Mouse (Mus musculus) heart, postnatal 14 days (tissue): Measurements from ENCODE around the gene Gm40193. TPM values are rescaled to one million over a fixed set of nuclear protein-coding genes. Genes with fewer than 3 reads are reported as not detected.
"Not testable (repeated sequence)": the region's sequence is repeated elsewhere in the genome, so short reads cannot be mapped to it uniquely, and the experiment has no call there.

Source experiments
- DNase-seq, 2 experiments: peaks; one replicate each; pipeline ENCODE4 v3.0.0; 2021 to 2022
- intact Hi-C: fragments of 180-260 bp; cut with DNase I; formaldehyde crosslinking; loops from one replicate; pipeline ENCODE4 v1.15.1; 2025
- long read RNA-seq, 2 experiments: library from polyadenylated mRNA; stranded (forward); transcript quantifications; one replicate each; pipeline ENCODE4 v2.0.0; 2021
- total RNA-seq, 2 experiments: library from RNA; stranded (reverse); gene quantifications; 2 replicates each; pipeline ENCODE4 v1.2.3; 2021

Gene Gm40193
- not detected for total RNA-seq
- long read RNA-seq, experiment 1, result 0 reads
- long read RNA-seq, experiment 2, result 0 reads

DNA sequence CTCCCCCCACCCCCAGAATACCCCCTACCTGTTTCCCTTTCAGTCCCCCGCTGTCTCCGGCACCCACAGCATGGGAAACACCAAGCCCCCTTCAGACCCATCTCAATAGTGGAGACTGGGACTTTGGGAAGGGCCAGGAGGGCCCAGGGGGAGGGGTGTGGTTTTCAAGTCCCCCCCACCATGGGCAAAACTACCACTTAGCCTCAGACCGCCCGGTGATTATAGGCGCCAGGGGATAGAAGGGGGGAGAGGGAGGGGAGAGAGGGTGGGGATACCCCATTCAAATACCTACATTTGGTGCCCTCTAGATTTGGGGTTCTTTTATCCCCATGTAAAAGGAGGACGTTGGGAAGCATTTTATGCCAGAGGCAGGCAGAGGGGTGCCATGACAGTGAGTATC is at the start of gene Gm40193:
Gm40193 (minus strand) TSS at position 101 of the 400 bp plus-strand sequence.
- intact Hi-C loops, result no loop called here
- DNase-seq, result no peak

DNA sequence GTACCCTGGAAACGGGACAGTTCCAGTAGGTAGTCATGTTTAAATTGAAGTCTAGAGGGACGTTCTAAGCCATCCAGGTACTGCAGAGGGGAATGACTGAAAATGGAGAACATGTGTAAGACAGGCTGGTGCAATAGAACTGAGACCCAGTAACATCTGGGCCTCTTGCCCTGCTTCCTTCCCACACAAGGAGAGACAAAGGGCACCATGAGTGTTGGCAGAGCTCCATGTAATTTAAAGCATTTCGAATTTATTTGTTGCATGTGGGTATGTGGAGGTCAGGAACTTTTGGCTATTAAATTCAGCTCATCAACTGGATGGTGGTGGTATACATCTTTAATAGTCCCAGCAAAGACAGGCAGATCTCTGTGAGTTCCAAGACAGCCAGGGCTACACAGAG is 49.5 kb upstream of the Gm40193 start:
- intact Hi-C loops, result no loop called here
- DNase-seq, result no peak

DNA sequence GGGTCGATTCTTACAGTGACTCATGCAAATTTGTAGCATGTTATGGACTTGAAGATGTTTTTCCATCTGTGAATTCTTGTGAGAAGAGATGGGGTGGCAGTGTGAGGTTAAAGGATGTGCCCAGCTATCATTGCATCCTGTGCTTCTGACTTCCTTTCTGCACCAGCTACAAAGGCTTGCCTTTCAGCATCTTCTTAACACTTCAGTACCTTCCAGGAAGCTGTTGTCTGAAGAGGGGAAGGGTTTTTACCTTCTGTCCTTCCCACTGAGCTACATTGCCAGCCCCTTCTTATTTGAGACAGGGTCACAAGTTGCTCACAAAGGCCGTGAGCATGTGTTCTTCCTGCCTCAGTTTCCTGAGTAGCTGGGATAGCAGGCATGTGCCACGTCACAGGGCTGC is 48.2 kb upstream of the Gm40193 start:
- DNase-seq, result no peak
- intact Hi-C loops, result no loop called here

DNA sequence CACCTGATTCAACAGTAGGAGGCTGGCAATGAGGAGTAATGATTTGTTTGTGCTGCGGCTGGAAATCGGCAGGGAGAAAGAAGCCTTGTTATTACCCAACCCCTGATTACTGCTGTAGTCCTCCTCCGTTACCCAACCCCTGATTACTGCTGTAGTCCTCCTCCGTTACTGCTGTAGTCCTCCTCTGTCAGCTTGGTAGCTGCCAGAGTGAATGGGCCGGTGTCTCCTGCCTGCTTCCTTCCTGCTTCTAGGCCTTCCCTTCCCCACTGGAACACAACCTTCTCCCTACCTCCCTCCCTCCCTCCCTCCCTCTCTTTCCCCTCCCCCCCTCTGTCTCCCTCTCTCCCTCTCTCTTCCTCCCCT is 47.6 kb upstream of the Gm40193 start:
- intact Hi-C loops, result no loop called here
- DNase-seq, result no peak

DNA sequence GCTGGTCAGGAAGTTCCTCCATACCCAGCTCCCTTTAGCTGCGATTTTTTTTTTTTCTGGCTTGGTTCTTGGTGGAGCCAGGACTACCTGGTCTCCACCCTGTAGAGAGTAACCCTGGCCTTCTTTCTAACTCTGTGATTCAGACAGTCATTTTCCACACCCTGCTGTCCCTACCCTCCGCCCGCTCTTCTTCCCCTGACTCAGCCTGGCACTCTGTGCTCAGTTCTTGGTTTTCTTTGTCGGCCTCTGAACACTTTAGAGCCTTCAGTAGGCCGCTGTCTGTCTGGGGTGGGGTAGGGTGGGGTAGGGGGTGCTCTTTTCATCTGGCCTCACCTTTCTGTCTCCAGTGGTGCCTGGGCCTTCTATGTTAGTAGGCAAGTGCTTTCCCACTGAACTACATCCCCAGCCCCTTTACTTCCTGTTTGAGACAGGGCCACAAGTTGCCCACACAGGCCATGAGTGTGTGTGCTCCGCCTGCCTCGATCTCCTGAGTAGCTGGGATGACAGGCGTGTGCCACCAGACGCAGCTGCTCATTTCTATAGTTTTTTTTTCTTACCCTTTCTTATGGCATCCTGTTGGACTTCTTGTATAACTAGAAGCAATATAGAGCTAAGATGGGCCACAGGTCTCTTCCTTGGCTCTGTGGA is 47.1 kb upstream of the Gm40193 start:
- DNase-seq, result no peak
- intact Hi-C loops, result no loop called here

DNA sequence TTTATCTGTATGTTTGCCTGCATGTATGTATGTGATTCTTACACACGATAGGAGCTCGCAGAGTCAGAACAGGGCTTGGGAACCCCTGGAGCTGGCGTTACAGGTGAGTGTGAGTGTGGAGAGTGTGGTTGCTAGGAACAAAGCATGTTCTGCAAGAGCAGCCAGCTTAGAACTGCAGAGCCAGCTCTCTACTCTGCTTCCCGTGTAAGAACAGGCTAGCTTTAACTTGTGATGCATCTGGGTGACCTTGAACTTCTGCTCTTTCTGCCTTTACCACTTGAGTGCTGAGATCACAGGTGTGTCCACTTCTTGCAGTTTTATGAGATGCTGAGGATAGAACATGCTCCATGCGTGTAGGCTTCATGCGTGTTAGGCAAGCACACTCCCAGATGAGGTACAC is 46.2 kb upstream of the Gm40193 start:
- intact Hi-C loops, result no loop called here
- DNase-seq, result no peak

DNA sequence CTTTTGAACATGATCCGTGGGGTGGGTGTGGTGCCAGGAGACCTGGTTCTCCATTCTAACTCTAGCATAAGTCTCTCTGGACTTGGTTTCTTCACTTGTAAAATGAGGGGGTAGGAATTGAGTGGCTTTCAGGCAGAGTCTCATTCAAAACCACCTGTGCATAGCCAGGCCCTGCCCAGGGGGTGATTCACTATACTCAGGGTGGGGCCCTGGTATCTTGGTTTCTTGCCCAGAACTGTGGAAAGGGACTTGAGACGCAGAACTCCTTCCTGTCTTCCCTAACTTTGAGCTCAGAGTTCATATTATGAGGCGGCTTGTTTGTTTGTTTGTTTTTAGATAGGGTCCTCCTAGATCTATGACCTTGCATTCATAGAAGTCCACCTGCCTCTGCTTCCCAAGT is 44.5 kb upstream of the Gm40193 start:
- DNase-seq, result no peak
- intact Hi-C loops, result no loop called here

DNA sequence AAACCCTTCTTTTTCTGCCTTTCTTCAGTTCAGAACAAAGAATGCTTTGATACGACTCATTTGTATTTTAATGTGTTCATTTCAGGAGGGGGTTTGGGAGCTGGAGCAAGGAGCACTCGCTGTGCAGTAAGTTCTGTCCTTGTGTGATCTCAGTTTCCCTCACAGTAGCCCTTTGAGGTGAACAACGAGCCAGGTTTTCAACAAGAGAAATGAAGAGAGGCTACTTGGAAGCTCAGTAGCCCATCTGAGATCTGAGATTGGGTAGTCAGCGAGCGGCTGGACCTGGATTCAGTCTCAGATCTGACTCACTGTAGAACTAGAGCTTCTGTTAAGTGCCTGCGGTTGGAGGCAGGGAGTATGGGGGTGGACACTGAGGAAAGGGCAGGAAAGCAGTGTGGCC is 41.1 kb upstream of the Gm40193 start:
- intact Hi-C loops, result no loop called here
- DNase-seq, result no peak

DNA sequence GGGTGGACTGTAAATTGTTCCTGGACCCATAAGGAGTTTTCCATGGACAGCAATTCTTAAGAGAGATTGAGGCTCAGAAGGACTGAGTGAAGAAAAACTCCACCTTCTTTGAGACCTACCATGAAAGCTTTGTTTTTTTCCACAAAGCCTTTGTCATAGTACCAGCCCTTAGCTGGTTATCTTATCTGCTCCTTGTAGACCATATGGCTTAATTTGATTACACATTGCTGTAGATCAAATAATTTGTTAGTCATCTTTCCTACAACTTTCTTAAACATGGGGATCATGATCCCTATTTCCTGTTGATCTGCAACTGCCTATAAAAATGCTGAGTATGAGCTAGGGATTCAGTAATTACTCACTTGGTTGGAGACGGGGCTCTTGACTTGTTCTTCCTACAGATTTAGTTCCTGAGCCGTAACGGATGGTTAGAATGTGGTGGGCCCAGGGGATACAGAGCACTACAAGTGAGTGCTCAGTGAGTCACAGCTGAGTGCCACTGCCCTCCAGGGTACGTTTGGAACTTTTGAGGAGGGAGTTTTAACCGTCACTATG is 39.7 kb upstream of the Gm40193 start:
- no peak for DNase-seq
- intact Hi-C loops, result no loop called here

DNA sequence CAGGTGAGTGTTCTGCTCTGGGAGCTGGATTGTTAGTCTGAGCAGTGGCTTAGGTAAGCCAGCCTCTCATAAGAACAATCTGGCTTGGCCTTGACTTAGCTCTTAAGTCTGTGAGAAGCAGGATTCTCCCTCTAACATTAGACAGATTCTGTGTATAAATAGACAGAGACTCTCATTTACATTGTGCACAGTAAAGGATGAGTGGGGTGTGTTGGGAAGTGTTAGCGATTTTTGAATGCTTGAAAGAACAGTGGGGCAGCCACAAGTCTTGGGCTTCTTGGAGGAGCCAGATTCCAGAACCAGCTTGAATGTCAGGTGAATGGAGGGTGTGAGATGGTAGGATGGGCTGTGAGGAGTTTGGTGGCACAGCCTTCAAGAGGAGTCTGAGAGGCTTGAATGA is 38.9 kb upstream of the Gm40193 start:
- intact Hi-C loops, result no loop called here

DNA sequence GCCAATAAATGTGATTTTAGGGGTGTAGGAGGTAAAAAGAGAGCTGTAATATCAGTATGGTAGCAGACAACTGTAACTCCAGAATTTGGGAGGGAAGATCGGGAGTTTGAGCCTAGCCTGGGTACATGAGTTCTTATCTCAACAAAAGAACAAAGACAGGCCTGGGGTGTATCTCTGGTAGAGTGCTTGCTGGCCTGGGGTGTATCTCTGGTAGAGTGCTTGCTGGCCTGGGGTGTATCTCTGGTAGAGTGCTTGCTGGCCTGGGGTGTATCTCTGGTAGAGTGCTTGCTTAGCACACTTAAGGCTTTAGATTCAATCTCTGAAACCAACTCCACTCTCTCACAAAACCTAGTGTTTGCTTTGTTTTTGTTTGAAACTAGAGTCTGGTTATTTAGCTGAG is 37.9 kb upstream of the Gm40193 start:
- DNase-seq, intact Hi-C loops: not testable (repeated sequence)

More for the DNA sequence above, 38.9 kb upstream of the Gm40193 start:
- no peak for DNase-seq

DNA sequence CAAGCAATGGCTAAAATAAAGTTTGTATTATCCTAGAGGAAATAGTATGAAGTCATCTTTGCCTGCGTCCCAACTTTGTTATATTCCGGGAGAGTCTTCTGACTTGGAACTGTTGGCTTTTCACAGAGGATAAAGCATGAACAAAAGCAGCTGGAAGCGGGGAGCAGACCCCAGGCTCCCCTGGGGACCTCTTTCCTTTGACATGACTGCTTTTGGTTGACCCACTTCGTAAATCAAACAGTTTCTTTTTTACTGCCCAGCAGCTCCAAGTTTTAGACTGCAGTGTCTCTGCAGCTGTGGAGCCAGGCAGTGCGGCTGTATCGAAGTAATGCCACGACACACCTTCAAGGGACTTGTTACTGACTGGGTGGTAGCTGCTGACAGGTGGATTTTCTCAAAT is 33.8 kb upstream of the Gm40193 start:
- no peak for DNase-seq
- intact Hi-C loops, result no loop called here

DNA sequence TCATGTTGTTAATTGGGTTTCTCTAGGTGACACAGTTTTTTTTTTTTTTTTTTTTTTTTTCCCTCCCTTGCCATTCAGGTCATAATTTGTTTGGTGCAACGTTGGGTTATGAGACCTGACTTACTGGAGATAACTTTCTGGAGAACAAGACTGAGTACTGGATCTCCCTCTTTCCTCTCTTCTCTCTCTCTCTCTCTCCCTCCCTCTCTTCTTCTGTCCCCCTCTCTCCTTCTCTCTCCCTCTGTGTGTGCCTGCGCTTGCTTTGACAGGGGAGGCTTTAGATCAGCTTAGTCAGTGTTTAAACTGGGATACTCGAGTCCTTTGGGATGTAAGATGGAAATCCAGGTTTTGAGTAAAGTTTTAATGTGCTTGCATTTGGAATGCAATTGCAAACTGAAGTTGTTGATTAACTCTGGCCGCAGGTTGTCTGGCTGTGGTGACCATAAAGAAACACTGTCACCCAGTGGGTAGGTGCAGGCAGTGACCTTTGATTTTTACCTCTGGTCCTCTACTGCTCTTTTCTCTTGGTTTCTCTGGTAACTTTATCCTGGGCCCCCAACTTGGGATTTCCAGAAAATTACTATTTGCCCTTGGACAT is 31.6 kb upstream of the Gm40193 start:
- intact Hi-C loops, result no loop called here
- DNase-seq, result no peak

DNA sequence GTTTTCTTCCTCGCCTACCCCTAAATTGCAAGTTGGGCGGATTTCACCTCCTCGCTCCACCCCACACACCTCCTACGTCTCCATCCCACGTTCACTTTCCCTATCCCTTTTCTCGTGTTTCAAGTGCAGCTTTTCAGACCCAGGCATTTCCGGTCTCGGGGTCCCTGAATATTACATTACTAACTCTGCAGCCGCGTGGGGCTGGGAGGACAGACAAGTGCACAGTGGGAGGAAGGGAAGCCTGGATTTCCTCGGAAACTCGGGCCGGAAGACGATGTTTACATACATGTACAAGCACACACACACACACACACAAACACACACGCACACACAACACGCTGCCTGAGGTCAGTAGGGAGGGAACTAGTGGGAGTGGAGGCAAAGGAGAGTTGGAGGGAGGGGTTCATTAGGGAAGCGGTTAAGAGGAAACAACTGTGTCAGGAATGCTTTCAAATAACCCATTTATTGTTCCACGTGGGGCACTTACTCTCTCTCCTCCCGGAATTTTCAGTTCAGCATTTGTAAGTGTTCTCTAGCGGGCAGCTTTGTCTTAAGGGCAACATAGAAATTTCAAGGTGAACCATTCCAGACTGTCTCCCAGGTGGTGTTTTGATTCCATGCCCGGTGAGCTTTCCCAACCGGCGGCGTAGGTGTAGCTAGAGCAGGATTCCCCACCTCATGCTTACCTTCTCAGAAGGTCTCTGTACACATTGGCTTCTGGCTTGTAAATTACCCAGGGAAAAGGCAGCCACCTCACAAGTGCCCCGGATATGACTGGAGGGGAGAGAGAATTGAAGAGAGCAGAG is 30.9 kb upstream of the Gm40193 start:
- intact Hi-C loops, result loop anchor here (2.0 kb wide), 1 partner anchor 41 kb away; no protein-coding TSS in a partner anchor

DNA sequence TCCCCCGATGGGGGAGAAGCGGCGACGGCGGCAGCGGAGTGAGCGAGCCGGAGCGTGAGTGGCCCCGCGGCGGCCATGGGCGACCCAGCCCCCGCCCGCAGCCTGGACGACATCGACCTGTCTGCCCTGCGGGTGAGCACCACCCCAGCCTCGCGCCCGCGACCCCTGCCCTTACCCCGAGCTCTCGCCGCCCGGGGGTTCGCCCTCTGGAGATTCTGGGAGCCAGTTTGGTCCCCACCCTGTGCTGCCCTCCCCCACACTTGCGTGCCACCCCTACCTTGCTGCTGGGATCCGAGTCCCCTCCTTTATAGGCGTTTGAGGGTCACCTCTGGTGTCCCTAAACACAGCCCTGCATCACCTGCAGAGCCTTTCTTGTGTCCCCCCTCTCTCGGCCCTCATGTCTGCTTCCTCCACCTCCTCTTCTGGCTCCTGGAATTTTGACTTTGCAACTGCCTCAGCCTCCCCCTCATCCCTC is 30.3 kb upstream of the Gm40193 start:
- no peak for DNase-seq
- intact Hi-C loops, result loop anchor here (2.0 kb wide), 1 partner anchor 42 kb away; no protein-coding TSS in a partner anchor

More for the DNA sequence above, 30.9 kb upstream of the Gm40193 start:
- DNase-seq, result peak; percentile 34 to 39

DNA sequence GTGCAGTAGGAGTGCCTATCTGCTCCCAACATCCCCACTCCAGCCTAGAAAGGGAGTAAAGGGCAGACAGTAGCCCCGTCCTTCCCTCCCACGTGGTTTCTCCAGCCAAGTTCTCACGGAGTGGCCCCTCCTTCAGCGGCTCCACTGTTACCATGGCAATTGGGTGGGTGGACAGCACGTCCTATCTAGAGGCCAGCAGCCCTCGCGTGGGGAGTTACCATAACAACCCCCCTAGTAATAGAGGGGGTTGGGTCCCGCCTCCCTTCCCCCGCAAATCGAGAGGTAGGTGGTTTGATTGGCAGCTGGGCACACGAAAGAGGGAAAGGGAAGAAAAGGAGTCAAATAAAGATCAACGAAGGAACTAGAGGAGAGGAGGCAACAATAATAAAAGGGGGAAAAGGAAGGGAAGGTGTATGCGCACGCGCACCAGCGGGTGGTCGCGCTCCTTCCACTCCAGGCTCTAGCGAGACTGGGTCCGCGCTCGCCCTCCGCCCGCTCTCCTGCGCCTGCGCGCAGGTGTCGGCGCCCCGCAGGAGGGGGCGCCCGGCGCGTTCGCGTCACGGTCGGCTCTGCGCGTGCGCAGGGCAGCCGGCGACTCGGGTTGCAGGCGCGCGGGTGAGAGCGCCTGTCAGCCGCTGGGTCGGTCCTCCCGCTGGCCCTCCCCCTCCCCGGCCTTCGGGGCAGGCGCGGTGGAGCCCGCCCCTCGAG is 29.7 kb upstream of the Gm40193 start, which contains the start of gene Mink1:
Mink1 (plus strand) TSS at position 595 of the 708 bp plus-strand sequence.
- DNase-seq, result peak; percentile 93 to 96
- intact Hi-C loops, result loop anchor here (2.0 kb wide), 1 partner anchor 42 kb away; no protein-coding TSS in a partner anchor

DNA sequence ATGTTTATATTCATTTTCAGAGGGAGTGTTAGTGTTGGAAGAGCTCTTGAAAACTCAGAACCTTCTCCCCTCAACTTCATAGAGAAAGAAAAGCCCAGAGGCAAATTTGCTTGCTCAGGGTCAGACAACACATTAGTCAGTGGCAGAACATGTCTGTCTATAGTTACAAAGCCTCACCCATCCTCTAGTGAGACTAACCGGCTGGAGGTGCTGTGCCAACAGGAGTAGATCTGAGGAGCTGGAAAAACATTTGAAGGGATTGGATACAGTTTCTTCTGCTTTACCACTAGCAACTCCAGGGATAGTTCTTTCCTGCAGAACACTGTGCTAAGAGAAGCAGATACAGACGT is 29.2 kb upstream of the Gm40193 start:
- no peak for DNase-seq
- intact Hi-C loops, result loop anchor here (2.0 kb wide), 1 partner anchor 43 kb away; no protein-coding TSS in a partner anchor

DNA sequence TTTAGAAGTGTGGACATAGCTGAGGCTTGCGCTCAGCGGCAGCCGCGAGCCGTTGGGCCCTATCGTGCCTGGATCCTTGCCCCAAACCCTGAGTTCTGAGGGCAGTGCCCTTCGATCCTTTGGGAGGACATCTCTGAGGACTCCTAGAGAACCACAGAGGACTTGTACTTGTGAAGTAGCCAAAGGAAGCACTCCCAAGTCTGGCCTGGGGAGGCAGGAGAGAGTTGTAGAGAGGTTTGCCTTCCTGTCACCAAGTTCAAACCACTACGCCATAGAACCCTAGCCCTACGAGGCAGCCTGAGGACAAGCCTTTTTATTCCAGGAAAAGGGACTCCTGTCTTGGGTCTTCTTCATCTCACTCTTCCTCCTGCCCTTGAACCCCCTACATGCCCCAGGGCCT is 24.8 kb upstream of the Gm40193 start:
- no peak for DNase-seq
- intact Hi-C loops, result no loop called here

DNA sequence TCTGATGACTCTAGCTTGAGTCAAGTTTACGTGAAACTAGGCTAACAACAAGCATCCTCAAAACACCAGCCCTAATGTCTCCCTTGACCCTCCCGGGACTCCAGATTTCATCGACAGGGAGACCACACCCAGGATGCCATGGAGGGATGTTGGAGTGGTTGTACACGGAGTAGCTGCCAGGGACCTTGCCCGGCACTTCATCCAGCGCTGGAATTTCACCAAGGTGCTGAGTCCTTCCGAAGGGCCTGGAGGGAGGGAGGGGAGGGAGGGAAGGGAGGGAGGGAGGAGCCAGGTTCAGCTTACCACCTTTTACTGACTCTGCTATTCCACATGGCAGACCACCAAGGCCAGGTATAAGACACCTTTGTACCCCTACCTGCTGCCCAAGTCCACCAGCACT is 21.2 kb upstream of the Gm40193 start:
- DNase-seq, result no peak
- intact Hi-C loops, result no loop called here

DNA sequence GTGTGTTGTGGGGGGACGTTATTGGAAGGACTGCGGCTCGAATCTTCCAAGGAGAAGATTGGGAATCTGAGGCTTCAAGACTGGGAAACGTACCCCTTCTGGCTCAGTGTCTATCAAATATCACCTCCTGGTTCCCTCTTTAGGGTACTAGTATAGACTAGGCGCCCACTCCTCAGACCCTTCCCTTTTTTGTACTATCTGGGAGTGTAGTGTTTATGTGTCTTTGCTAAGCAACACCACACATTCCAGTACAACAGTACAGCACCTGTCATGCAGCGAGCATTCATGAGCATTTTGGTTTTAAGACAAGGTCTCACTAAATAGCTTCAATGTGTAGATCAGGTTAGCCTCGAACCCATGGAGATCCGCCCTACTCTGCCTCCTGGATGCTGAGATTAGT is 18.8 kb upstream of the Gm40193 start:
- no peak for DNase-seq

More for the DNA sequence above, 18.8 kb upstream of the Gm40193 start:
- intact Hi-C loops, result no loop called here
